Mouse (Mus musculus): Measurements from ENCODE around the gene Gm20388. TPM values are rescaled to one million over a fixed set of nuclear protein-coding genes. Genes with fewer than 3 reads are reported as not detected.

Gene Gm20388
- polyA plus RNA-seq, 1 experiment from 2014 or later = not detected

DNA sequence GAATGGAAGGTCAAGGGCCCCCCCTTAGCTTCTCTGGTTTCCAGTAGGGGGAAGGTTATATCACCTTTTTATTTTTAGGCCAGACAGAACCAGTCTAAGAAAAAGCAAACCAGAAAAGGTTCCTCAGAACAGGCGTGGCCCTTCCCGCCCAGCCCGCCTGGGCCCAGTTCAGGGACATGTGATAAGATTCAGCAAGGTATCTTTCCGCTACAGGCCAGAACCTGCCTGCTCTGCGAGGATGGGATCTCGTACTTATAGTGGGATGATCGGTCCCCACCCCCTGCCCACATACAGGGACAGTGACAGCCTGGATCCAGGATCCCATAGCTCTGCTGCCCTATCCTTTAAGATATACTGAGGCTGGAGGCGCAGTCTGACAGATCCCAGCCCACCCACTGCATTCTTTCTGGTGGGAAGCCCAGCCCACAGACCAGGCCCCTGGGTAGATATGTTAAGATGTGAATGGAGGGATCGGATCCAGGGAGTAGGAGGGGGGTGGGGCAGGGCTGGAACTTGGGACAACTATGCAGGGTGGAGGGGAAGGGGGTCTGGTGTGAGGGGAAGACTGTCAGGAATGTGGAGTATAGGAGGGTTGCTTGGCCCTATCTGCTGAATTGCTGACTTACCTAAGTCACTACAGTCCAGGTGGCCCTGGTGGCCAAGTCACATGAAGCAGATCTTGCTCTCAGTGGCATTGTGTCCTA lies 3245.6 kb downstream of the Gm20388 start:
- H3K4me3 ChIP-seq (ENCODE audit: low read length) = no peak overlapping the region
- no peaks in the 10 kb centered on the region for H3K9me3 ChIP-seq (ENCODE audit: control insufficient read depth, low read length)
- 66% methylated on average over 9 of the region's 9 CpGs for WGBS
- no peak overlapping the region for H3K4me2 ChIP-seq (ENCODE audit: low read depth, low read length)
- peak; percentile 17; the same call in 1 of the 2 replicates for ATAC-seq (ENCODE audit: low read depth)
- H3K27me3 ChIP-seq (ENCODE audit: control insufficient read depth, insufficient read depth, low read depth, low read length) = no peaks in the 10 kb centered on the region
- peak overlapping the region; percentile 23 for H3K9ac ChIP-seq (ENCODE audit: low read length)
- peaks cover 17% of the 10 kb centered on the region; the same call in 1 of the 2 replicates for H3K4me1 ChIP-seq (replicated peaks; ENCODE audit: control insufficient read depth, insufficient read depth, low read length)
- no peaks in the 10 kb centered on the region for H3K36me3 ChIP-seq (ENCODE audit: control insufficient read depth, insufficient read depth, low read length)
- no peak overlapping the region for H3K27ac ChIP-seq (ENCODE audit: low read length)

- no peak within 1 kb of the TSS for H3K27ac ChIP-seq (ENCODE audit: low read length)
- peak; percentile 71 for ATAC-seq (ENCODE audit: low read depth)
- H3K4me3 ChIP-seq (ENCODE audit: low read length) = peak within 1 kb of the TSS; percentile 34
- H3K36me3 ChIP-seq (ENCODE audit: control insufficient read depth, insufficient read depth, low read length) = no peaks in the 10 kb centered on the region
- peak within 1 kb of the TSS; percentile 50 for H3K9ac ChIP-seq (ENCODE audit: low read length)
- WGBS = 17% methylated on average over 13 of the region's 13 CpGs
- peak within 1 kb of the TSS; percentile 47 for H3K4me2 ChIP-seq (ENCODE audit: low read depth, low read length)
- H3K9me3 ChIP-seq (ENCODE audit: control insufficient read depth, low read length) = no peaks in the 10 kb centered on the region
- peaks cover 16% of the 10 kb centered on the region; the same call in 1 of the 2 replicates for H3K4me1 ChIP-seq (replicated peaks; ENCODE audit: control insufficient read depth, insufficient read depth, low read length)
- H3K27me3 ChIP-seq (ENCODE audit: control insufficient read depth, insufficient read depth, low read depth, low read length) = no peaks in the 10 kb centered on the region
These were observed 3247.3 kb downstream of the Gm20388 start, which contains the start of gene Sult5a1 for GRCm38 (mm10) chr8:123157888-123158465. Gene Sult5a1 (minus strand): TSS chr8:123158315.

DNA sequence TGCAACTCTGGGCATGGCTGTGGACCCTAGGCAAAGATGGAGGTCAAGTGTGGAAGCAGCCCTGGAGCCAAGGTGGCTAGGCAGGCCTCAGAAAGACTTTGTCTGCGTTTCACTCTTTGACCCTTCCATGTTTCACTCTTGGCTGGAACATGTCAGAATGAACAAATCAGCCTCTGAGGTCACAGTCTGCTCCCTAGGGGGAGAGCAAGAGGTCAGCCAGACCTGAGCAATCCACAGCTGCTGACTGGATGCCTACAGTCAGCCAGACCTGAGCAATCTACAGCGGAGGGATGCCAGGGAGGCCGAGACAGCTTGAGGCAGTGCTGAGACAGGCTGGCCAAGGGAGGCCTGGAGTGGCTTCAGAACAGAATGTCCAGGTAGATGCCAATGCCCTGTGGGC lies 3270.8 kb downstream of the Gm20388 start:
- ATAC-seq (ENCODE audit: low read depth) = no peak
- no peak overlapping the region for H3K4me2 ChIP-seq (ENCODE audit: low read depth, low read length)
- no peak overlapping the region for H3K9ac ChIP-seq (ENCODE audit: low read length)
- H3K9me3 ChIP-seq (ENCODE audit: control insufficient read depth, low read length) = peaks cover 3% of the 10 kb centered on the region; the same call in 1 of the 2 replicates
- no peaks in the 10 kb centered on the region for H3K36me3 ChIP-seq (ENCODE audit: control insufficient read depth, insufficient read depth, low read length)
- no peak overlapping the region for H3K4me3 ChIP-seq (ENCODE audit: low read length)
- H3K4me1 ChIP-seq (replicated peaks; ENCODE audit: control insufficient read depth, insufficient read depth, low read length) = peaks cover 12% of the 10 kb centered on the region
- no peaks in the 10 kb centered on the region for H3K27me3 ChIP-seq (ENCODE audit: control insufficient read depth, insufficient read depth, low read depth, low read length)
- WGBS = 46% methylated on average over 3 of the region's 3 CpGs
- no peak overlapping the region for H3K27ac ChIP-seq (ENCODE audit: low read length)

GRCm38 (mm10) chr8:123185566-123186409 lies 3275.1 kb downstream of the Gm20388 start, which contains the start of gene Dpep1:
Gene Dpep1 (plus strand): TSS chr8:123186242.
- no peaks in the 10 kb centered on the region for H3K9me3 ChIP-seq (ENCODE audit: control insufficient read depth, low read length)
- peak within 1 kb of the TSS; percentile 32 for H3K4me2 ChIP-seq (ENCODE audit: low read depth, low read length)
- no peaks in the 10 kb centered on the region for H3K36me3 ChIP-seq (ENCODE audit: control insufficient read depth, insufficient read depth, low read length)
- H3K9ac ChIP-seq (ENCODE audit: low read length) = peak within 1 kb of the TSS; percentile 43
- ATAC-seq (ENCODE audit: low read depth) = peak; percentile 77
- H3K4me1 ChIP-seq (replicated peaks; ENCODE audit: control insufficient read depth, insufficient read depth, low read length) = peaks cover 26% of the 10 kb centered on the region
- H3K27ac ChIP-seq (ENCODE audit: low read length) = peak within 1 kb of the TSS; percentile 84
- WGBS = 12% methylated on average over 19 of the region's 19 CpGs
- peak within 1 kb of the TSS; percentile 19; the same call in 1 of the 2 replicates for H3K4me3 ChIP-seq (ENCODE audit: low read length)
- no peaks in the 10 kb centered on the region for H3K27me3 ChIP-seq (ENCODE audit: control insufficient read depth, insufficient read depth, low read depth, low read length)

GRCm38 (mm10) chr8:123188006-123188405 lies 3277.4 kb downstream of the Gm20388 start:
- no peak overlapping the region for H3K27ac ChIP-seq (ENCODE audit: low read length)

DNA sequence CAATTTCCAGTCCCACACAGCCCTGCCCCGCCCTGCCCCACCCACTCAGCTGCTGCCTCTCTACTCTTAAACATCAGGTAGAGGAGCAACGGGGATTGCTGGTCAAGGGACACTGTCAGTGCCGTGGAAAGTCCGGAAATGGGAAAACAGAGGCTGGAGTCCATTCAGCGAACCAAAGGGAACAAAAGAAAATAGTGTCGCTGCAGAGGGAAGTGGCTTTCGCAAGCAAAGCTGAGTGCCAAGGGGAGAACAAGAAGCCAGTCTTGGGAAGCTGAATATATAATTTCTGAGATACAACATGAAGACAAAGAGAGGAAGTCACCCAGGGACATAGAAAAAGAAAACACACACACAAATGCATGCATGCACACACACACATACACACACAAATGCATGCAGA lies 3278.2 kb downstream of the Gm20388 start:
- Histone ChIP-seq H3K9ac (ENCODE audit: low read length) (no peak overlapping the region), H3K36me3 (ENCODE audit: control insufficient read depth, insufficient read depth, low read length) (no peaks in the 10 kb centered on the region), H3K27me3 (ENCODE audit: control insufficient read depth, insufficient read depth, low read depth, low read length) (no peaks in the 10 kb centered on the region), H3K4me3 (ENCODE audit: low read length) (no peak overlapping the region), H3K9me3 (ENCODE audit: control insufficient read depth, low read length) (no peaks in the 10 kb centered on the region), H3K4me1 (replicated peaks; ENCODE audit: control insufficient read depth, insufficient read depth, low read length) (peaks cover 26% of the 10 kb centered on the region), H3K4me2 (ENCODE audit: low read depth, low read length) (no peak overlapping the region), H3K27ac (ENCODE audit: low read length) (no peak overlapping the region; the same call in 1 of the 2 replicates)
- no peak for ATAC-seq (ENCODE audit: low read depth)
- WGBS = 57% methylated on average over 7 of the region's 7 CpGs

More at GRCm38 (mm10) chr8:123188006-123188405, 3277.4 kb downstream of the Gm20388 start:
- H3K9me3 ChIP-seq (ENCODE audit: control insufficient read depth, low read length) = no peaks in the 10 kb centered on the region
- no peak overlapping the region for H3K4me3 ChIP-seq (ENCODE audit: low read length)
- H3K4me1 ChIP-seq (replicated peaks; ENCODE audit: control insufficient read depth, insufficient read depth, low read length) = peaks cover 26% of the 10 kb centered on the region
- WGBS = 75% methylated on average over 2 of the region's 2 CpGs
- no peaks in the 10 kb centered on the region for H3K36me3 ChIP-seq (ENCODE audit: control insufficient read depth, insufficient read depth, low read length)
- H3K9ac ChIP-seq (ENCODE audit: low read length) = no peak overlapping the region
- no peaks in the 10 kb centered on the region for H3K27me3 ChIP-seq (ENCODE audit: control insufficient read depth, insufficient read depth, low read depth, low read length)
- no peak overlapping the region for H3K4me2 ChIP-seq (ENCODE audit: low read depth, low read length)
- ATAC-seq (ENCODE audit: low read depth) = no peak

GRCm38 (mm10) chr8:123190678-123191077 lies 3280.0 kb downstream of the Gm20388 start:
- Histone ChIP-seq H3K4me1 (replicated peaks; ENCODE audit: control insufficient read depth, insufficient read depth, low read length) (peaks cover 21% of the 10 kb centered on the region), H3K9ac (ENCODE audit: low read length) (0 out of 2 replicates have a peak overlapping the region, but pooled peaks have one; percentile 11), H3K9me3 (ENCODE audit: control insufficient read depth, low read length) (no peaks in the 10 kb centered on the region), H3K27ac (ENCODE audit: low read length) (no peak overlapping the region), H3K36me3 (ENCODE audit: control insufficient read depth, insufficient read depth, low read length) (no peaks in the 10 kb centered on the region), H3K27me3 (ENCODE audit: control insufficient read depth, insufficient read depth, low read depth, low read length) (no peaks in the 10 kb centered on the region), H3K4me2 (ENCODE audit: low read depth, low read length) (peak overlapping the region; percentile 32; the same call in 1 of the 2 replicates), H3K4me3 (ENCODE audit: low read length) (no peak overlapping the region)
- 2% methylated on average over 9 of the region's 9 CpGs for WGBS
- ATAC-seq (ENCODE audit: low read depth) = peak; percentile 61; the same call in 1 of the 2 replicates

GRCm38 (mm10) chr8:123191908-123192307 lies 3281.3 kb downstream of the Gm20388 start:
- H3K4me1 ChIP-seq (replicated peaks; ENCODE audit: control insufficient read depth, insufficient read depth, low read length) = peaks cover 11% of the 10 kb centered on the region
- no peak overlapping the region for H3K27ac ChIP-seq (ENCODE audit: low read length)
- no peak overlapping the region for H3K9ac ChIP-seq (ENCODE audit: low read length)
- WGBS = 50% methylated on average over 7 of the region's 8 CpGs
- no peaks in the 10 kb centered on the region for H3K27me3 ChIP-seq (ENCODE audit: control insufficient read depth, insufficient read depth, low read depth, low read length)
- H3K4me2 ChIP-seq (ENCODE audit: low read depth, low read length) = no peak overlapping the region
- no peak for ATAC-seq (ENCODE audit: low read depth)
- no peaks in the 10 kb centered on the region for H3K36me3 ChIP-seq (ENCODE audit: control insufficient read depth, insufficient read depth, low read length)
- no peaks in the 10 kb centered on the region for H3K9me3 ChIP-seq (ENCODE audit: control insufficient read depth, low read length)
- no peak overlapping the region for H3K4me3 ChIP-seq (ENCODE audit: low read length)

GRCm38 (mm10) chr8:123193771-123194170 lies 3283.1 kb downstream of the Gm20388 start:
- H3K36me3 ChIP-seq (ENCODE audit: control insufficient read depth, insufficient read depth, low read length) = no peaks in the 10 kb centered on the region
- no peak overlapping the region for H3K4me3 ChIP-seq (ENCODE audit: low read length)
- H3K9me3 ChIP-seq (ENCODE audit: control insufficient read depth, low read length) = no peaks in the 10 kb centered on the region
- no peak overlapping the region for H3K9ac ChIP-seq (ENCODE audit: low read length)
- no peak for ATAC-seq (ENCODE audit: low read depth)
- no peaks in the 10 kb centered on the region for H3K27me3 ChIP-seq (ENCODE audit: control insufficient read depth, insufficient read depth, low read depth, low read length)
- no peak overlapping the region for H3K27ac ChIP-seq (ENCODE audit: low read length)
- H3K4me2 ChIP-seq (ENCODE audit: low read depth, low read length) = no peak overlapping the region
- WGBS = 87% methylated on average over 9 of the region's 9 CpGs
- peaks cover 8% of the 10 kb centered on the region for H3K4me1 ChIP-seq (replicated peaks; ENCODE audit: control insufficient read depth, insufficient read depth, low read length)
